Mouse (Mus musculus): Measurements from ENCODE around the gene Fzd7.

DNA sequence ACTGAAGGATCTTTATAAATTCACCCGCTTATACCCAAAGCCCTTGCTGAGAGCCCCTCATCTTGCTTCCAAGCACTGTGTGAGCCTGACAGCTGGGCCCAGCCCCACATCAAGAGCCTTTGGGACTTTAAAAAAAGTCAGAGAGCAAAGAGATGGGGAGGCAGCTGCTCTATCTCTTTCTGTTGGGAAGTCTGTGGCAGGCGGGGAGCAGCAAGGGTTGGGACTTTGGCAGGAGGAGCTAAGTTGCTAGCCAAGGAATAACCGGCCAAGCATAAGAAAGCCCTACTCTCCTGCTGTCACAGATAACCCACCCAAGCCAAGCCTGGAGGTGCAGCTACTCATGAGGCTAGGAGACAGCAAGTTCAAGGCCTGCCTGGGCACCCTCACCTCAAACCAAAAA is 48.2 kb upstream of the Fzd7 start:
- TF ChIP-seq EP300 (optimal IDR thresholded peaks at IDR 0.05) = no peak
- TF ChIP-seq CTCF (IDR thresholded peaks at IDR 0.05; ENCODE audit: low read depth) = no peak
